Mouse (Mus musculus) olfactory bulb, adult 2 months (tissue): ENCODE measurements around the gene Tbcc. TPM values are rescaled to one million over a fixed set of nuclear protein-coding genes. Genes with fewer than 3 reads are reported as not detected.

Source experiments
- H3K27ac ChIP-seq: fragments of 200-500 bp; 2 replicates; pipeline ENCODE4 v1.5.1; 2012; ENCODE audit warnings: low read depth, low read length; ENCODE audit not compliant: insufficient read depth
- H3K4me1 ChIP-seq: fragments of 200-500 bp; 2 replicates; pipeline ENCODE4 v1.6.1; 2012; ENCODE audit warnings: low read length; ENCODE audit not compliant: control insufficient read depth, insufficient read depth
- H3K4me3 ChIP-seq: fragments of 200-500 bp; 2 replicates; pipeline ENCODE4 v1.5.1; 2012; ENCODE audit warnings: mild to moderate bottlenecking, low read depth, low read length, moderate library complexity; ENCODE audit not compliant: insufficient read depth
- CTCF ChIP-seq: fragments of 200-500 bp; IDR thresholded peaks from 2 replicates; pipeline ENCODE4 v1.5.1; 2012; ENCODE audit warnings: low read depth, mild to moderate bottlenecking, low read length, moderate library complexity; ENCODE audit not compliant: insufficient read depth
- POLR2A ChIP-seq: fragments of 200-500 bp; IDR thresholded peaks from 2 replicates; pipeline ENCODE4 v1.6.1; 2012; ENCODE audit warnings: mild to moderate bottlenecking, low read depth, low read length, moderate library complexity; ENCODE audit not compliant: insufficient read depth
- WGBS: fragments of 180-500 bp; shearing (Covaris S2); methylation state at CpG from one replicate; pipeline ENCODE4 v1.1.7; 2018; 5-methylcytosine and 5-hydroxymethylcytosine counted together
- polyA plus RNA-seq: library from polyadenylated mRNA; stranded (reverse); fragments of >200 nt; gene quantifications from 2 replicates; pipeline ENCODE4 v1.2.4, GENCODE M21; 2012; ENCODE audit warnings: low replicate concordance; ENCODE audit not compliant: missing spikeins, insufficient read depth, insufficient read length

Gene Tbcc
- polyA plus RNA-seq, 1 experiment: not detected

DNA sequence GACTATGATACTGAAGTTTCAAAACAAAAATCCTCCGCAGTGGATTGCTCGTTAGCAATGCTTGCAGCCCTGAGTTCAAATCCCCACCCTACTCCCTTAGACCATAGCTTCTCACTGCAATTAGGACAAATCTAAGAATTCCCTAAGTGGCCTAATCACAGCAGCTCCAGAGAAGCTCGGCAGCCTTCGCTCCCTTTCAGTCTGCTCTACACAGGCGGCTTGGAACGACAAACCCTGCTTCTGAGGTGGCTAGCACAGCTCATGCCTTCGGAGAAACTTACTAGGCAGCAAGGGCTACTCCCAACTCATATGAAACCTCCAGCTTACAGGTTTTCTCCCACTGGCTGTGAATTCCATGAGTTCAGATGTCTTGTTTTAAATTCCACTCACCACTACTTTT is 36.4 kb upstream of the Tbcc start:
- TF ChIP-seq CTCF (no peak), POLR2A (no peak)
- WGBS: 59% methylated on average over 7 of the region's 7 CpGs
- Histone ChIP-seq H3K4me3 (no peak overlapping the region), H3K27ac (no peak overlapping the region), H3K4me1 (peaks cover 11% of the 10 kb centered on the region)

DNA sequence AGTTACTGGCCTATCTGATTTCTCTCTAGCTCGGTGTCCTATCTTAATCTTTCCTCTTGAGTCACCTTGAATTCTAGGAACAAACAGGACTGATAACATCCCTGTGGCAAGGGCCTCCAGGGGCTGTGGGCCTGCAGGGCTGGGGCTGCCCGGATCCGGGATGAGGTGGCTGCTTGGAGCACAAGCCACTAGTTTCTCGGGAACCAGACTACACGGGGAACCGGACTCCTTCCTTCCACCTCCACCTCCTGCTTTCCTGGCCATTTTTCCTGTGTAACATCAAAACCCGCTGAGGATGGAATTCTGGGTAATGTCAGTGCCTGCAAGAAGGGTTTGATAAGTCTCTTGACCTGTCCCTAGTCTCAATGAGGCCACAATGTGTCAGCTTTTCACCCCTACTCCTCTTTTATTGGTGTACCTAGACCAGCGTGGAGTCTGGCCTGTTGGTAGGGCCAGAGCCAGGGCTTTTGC is 35.8 kb upstream of the Tbcc start:
- WGBS: 47% methylated on average over 8 of the region's 8 CpGs
- H3K27ac ChIP-seq: peak overlapping the region; percentile 12; the same call in 1 of the 2 replicates
- peak overlapping the region; percentile 1; the same call in 1 of the 2 replicates for H3K4me3 ChIP-seq
- H3K4me1 ChIP-seq: peaks cover 11% of the 10 kb centered on the region
- TF ChIP-seq POLR2A (no peak), CTCF (no peak)

DNA sequence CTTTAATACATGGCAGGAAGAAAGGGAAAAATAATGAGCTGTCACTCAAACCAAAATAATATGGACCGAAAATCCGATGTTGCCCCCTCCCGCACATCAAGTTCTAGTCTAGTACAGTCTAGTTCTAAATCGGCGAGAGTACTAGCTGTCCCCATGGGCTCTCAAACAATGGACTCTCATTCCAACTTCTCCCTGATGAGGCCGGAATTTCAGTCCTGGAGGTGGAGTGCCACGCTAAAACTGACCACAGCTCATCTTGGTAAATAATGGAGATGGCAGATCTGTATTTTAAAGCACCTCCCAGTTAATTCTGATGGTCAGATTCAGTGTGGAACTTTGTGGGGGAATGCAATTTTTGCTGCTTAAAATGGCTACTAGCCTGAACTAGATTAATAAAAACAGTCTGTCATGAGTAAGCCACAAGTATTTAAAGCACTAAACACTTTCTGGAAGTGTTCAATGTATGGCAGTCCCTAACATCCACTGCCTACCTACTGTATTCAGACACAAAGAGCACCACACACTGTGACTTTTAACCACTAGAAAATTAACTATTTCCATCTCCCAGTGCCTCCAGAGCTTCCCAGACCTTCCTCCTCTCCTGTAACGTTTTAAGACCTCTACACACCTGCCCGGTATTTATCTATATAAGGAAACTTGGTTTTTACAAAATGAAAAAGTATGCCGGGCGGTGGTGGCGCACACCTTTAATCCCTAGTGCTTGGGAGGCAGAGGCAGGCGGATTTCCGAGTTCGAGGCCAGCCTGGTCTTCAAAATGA is 35.0 kb upstream of the Tbcc start:
- Histone ChIP-seq H3K27ac (peak overlapping the region; percentile 99), H3K4me3 (peak overlapping the region; percentile 93), H3K4me1 (peaks cover 11% of the 10 kb centered on the region)
- TF ChIP-seq POLR2A (no peak), CTCF (no peak)
- WGBS: 16% methylated on average over 15 of the region's 15 CpGs

DNA sequence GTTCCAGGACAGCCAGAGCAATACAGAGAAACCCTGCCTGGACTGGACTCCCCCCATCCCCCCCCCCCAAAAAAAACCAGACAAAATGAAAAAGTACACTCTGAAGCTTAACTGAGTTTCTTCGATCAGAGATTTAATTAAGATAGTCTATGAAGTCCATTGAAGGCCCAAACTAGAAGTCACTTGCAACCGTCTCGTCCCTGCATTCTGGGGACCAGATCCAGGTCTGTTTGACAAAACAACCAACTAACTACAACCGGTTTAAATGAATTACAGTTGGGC is 34.4 kb upstream of the Tbcc start:
- TF ChIP-seq POLR2A (no peak), CTCF (no peak)
- Histone ChIP-seq H3K4me3 (peak overlapping the region; percentile 93), H3K4me1 (peaks cover 11% of the 10 kb centered on the region), H3K27ac (peak overlapping the region; percentile 99)
- 2% methylated on average over 4 of the region's 4 CpGs for WGBS

DNA sequence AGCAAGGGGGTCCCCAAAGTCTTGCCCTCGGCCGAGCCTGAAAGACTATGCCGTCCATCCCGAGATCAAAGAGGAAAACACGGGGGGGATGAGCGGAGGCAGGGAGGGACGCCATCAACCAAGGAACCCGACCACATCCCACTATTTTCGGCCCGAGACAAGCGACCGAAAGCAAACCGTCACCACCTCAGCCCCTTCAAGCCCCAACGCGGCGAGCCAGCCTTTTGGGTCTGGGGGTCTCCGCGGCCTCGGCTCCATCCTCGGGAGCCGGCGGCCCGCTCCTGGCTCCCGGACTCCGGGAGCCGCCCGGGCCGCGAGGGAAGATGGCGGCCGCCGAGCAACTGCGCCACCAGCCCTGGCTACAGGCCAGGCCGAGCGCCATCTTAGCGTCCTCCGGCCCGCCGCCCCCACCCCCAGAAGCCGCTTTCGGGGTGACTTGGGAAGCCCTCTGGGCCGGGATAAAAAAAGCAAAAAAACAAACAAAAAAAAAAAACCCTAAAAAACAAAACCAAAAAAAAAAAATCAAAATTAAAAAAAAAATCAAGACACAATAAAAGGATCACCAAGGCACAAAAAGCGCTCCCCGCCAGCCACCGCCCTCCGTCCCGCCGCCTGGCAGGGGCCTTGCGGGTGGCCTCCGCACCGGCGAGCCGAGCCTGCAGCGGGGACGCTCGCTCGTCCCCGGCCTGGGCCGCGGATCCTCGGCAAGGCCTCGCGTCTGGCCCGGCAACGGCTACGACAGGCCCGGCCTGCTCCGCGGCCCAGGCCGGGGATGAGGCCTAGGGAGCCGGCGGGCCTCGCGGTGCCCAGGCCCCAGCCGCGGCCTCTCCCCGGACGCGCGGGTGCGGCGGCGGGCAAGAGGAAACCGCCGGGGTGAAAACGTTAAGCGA is 33.8 kb upstream of the Tbcc start:
- Histone ChIP-seq H3K4me1 (peaks cover 11% of the 10 kb centered on the region), H3K27ac (peak overlapping the region; percentile 99)

DNA sequence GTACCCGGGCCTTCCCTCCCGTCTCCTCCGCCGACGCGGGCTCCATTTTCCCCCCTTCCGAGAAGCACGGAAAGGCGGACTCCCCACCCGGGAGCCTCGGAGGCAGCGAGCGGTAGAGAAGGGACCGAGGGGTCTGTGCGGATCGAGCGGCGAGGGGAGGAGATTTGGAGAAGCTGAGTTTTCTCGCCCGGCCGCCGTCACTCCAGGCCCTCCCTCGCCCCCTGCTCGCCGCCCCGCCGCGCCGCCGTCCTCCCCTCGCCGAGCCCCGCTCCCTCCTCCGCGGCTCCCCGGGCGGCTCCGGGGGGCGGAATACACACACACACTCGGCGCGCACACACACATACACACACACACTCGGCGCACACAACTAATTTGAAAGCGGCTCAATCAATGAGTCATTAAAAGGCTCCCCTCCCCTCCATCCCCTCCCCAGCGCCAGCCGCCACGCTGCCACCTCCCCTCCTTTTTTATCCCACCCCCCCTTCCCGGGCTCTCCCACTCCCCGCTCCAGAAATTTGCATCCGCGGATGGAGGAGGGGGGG is 33.1 kb upstream of the Tbcc start:
- peak overlapping the region; percentile 93 for H3K4me3 ChIP-seq
- peaks cover 11% of the 10 kb centered on the region for H3K4me1 ChIP-seq
- H3K27ac ChIP-seq: peak overlapping the region; percentile 99
- TF ChIP-seq CTCF: no peak
- TF ChIP-seq POLR2A: peak; percentile 63
- under 1% methylated on average over 43 of the region's 52 CpGs for WGBS

More for the DNA sequence above, 33.8 kb upstream of the Tbcc start:
- WGBS: under 1% methylated on average over 87 of the region's 87 CpGs
- peak overlapping the region; percentile 93 for H3K4me3 ChIP-seq
- TF ChIP-seq CTCF (no peak), POLR2A (no peak)

DNA sequence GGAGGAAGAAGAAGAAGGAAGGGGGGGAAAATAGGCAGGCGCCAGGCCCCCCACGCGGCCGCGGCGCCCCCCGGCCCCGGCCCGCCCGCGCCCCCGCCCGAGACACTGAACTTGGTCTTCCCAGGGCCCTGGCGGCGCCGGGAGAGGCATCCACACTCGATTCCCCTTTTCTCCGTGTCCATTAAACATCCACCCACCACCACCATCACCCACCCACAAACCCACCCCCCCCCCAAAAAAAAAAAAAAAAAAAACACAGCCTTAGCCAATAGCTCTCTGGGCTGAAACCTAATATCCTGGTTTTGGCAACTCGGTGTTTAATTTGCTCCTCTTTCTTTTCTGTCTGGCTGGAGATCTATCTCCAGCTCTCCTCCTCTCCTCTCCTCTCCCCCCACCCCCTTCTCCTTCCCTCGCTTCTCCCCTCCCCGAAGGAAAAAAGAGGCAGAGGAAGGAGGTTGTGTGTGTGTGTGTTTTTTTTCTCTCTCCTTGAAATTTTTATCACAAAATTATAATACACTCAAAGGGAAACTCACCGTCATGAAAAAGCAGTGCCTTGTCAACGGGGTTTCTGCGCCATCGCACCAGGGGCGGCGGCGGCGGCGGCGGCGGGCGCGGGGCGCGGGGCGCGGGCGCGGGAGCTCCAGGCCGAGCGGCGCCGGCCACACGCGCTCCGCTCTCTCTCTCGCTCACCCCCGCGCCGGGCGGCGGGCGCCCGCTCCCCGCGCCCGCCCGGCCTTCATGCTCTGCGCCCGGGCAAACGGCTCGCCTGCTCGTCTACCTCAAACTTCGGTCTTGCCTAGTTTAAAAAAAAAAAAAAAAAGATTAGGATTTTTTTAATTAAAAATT is 32.4 kb upstream of the Tbcc start, which contains the start of gene Bicral:
Gene Bicral (minus strand): TSS at position 580 of the 846 bp plus-strand sequence.
- 3% methylated on average over 65 of the region's 65 CpGs for WGBS
- H3K4me1 ChIP-seq: peaks cover 11% of the 10 kb centered on the region
- H3K4me3 ChIP-seq: peak within 1 kb of the TSS; percentile 93
- TF ChIP-seq POLR2A: no peak
- no peak for TF ChIP-seq CTCF
- H3K27ac ChIP-seq: peak within 1 kb of the TSS; percentile 99
